Mouse (Mus musculus) spleen, adult 2 months (tissue): ENCODE results near the gene Aloxe3.

Experiments
- CTCF ChIP-seq: fragments of 200-500 bp; IDR thresholded peaks from 2 replicates; pipeline ENCODE4 v1.5.1; 2011; ENCODE audit warnings: mild to moderate bottlenecking, inconsistent platforms; ENCODE audit not compliant: insufficient read depth, insufficient read length, insufficient replicate concordance; ENCODE audit errors: extremely low read depth
- POLR2A ChIP-seq: fragments of 200-500 bp; IDR thresholded peaks from 2 replicates; pipeline ENCODE4 v1.6.1; 2011; ENCODE audit warnings: low read depth, low read length, inconsistent platforms

GRCm38 (mm10) chr11:69155351-69155750 lies 29.7 kb downstream of the Aloxe3 start:
- TF ChIP-seq POLR2A, result no peak
- no peak for TF ChIP-seq CTCF
